Mouse (Mus musculus): ENCODE measurements around the gene Nthl1. TPM values are rescaled to one million over a fixed set of nuclear protein-coding genes. Genes with fewer than 3 reads are reported as not detected.

Nthl1 gene
- polyA plus RNA-seq, 1 experiment = 3.7 TPM

DNA sequence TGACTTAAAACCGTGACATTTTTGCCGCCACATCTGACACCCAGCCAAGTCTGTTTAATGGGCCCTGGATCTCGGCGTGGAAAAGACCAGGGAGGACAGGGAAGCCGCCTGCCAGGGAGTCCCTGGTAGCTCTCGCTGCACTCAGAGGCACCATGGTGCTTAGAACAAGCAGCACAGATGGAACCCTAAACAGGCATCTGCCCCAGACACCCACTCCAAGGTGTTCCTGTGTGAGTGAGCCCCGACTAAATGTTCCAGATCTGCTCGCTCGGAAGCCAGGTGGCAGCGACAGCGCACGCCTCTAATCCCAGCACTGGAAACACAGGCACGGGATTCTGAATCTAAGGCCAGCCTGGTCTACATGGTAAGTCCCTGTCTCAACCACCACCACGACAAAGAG, 2.4 kb upstream of the Nthl1 start:
- no peak overlapping the region for H3K4me3 ChIP-seq (ENCODE audit: control insufficient read depth, low read depth, low read length)
- peaks cover 13% of the 10 kb centered on the region for H3K4me1 ChIP-seq (ENCODE audit: control insufficient read depth, insufficient read depth, low read length)
- no peaks in the 10 kb centered on the region for H3K27me3 ChIP-seq (ENCODE audit: control insufficient read depth, insufficient read depth, low read length)
- no peak overlapping the region for H3K27ac ChIP-seq (ENCODE audit: control insufficient read depth, insufficient read depth, low read depth, low read length)
- TF ChIP-seq POLR2A (IDR thresholded peaks at IDR 0.05; ENCODE audit: control insufficient read depth, low read depth, low read length) (no peak), CTCF (IDR thresholded peaks at IDR 0.05; ENCODE audit: control insufficient read depth, insufficient read depth, insufficient replicate concordance, low read depth, low read length) (no peak)
- H3K36me3 ChIP-seq (ENCODE audit: control insufficient read depth, insufficient read depth, low read length) = no peaks in the 10 kb centered on the region

DNA sequence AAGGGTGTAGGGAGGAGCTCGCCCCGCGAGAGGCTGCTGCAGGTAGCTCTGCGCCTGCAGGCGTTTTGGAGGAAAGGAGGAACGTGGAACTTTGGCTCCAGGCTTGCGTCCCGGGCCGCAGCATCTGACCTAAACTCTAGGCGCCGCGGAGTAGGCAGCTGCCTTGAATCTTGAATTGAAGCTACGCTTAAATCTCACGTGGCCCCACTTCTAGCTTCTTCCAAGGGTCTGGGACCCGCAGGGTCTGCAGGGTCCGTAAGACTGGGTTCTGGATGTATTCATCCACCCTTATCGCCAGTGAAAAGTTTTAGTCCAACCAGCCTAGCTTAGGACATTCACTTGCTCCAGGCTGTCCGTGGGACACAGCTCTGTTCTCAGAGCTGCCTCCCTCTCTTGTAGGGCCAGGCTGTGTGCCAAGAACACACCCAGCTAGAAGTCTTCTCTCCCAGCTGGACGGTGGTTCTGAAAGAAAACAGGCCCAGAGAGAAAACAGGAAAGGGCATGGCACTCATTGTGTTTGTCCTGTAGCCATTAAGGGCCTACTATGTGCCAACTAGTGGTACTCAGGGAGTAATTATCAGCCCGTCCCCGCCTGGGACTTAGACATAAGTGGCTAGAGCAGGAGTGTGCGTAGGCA, 451 bp downstream of the Nthl1 start:
- Histone ChIP-seq H3K4me3 (ENCODE audit: control insufficient read depth, low read depth, low read length) (peak overlapping the region; percentile 86), H3K4me1 (ENCODE audit: control insufficient read depth, insufficient read depth, low read length) (peaks cover 13% of the 10 kb centered on the region), H3K27ac (ENCODE audit: control insufficient read depth, insufficient read depth, low read depth, low read length) (peak overlapping the region; percentile 75), H3K36me3 (ENCODE audit: control insufficient read depth, insufficient read depth, low read length) (no peaks in the 10 kb centered on the region), H3K27me3 (ENCODE audit: control insufficient read depth, insufficient read depth, low read length) (no peaks in the 10 kb centered on the region)
- no peak for TF ChIP-seq CTCF (IDR thresholded peaks at IDR 0.05; ENCODE audit: control insufficient read depth, insufficient read depth, insufficient replicate concordance, low read depth, low read length)
- TF ChIP-seq POLR2A (IDR thresholded peaks at IDR 0.05; ENCODE audit: control insufficient read depth, low read depth, low read length) = no peak; the same call in 1 of the 2 replicates

DNA sequence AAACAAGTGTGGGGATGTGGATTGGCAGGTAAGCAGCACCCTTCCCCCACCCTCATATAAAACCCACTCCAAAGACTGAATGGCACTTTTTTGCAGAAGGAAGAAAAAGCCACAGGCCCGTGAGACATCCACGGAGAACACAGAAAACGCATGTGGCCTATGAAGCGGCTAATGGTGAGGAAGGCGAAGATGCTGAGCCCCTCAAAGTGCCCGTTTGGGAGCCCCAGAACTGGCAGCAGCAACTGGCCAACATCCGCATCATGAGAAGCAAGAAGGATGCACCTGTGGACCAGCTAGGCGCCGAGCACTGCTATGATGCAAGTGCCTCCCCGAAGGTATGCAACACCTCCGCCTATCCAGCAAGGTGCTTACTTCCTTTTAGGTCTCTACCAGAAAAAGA, 1.4 kb downstream of the Nthl1 start:
- Histone ChIP-seq H3K27ac (ENCODE audit: control insufficient read depth, insufficient read depth, low read depth, low read length) (no peak overlapping the region), H3K4me3 (ENCODE audit: control insufficient read depth, low read depth, low read length) (no peak overlapping the region)

DNA sequence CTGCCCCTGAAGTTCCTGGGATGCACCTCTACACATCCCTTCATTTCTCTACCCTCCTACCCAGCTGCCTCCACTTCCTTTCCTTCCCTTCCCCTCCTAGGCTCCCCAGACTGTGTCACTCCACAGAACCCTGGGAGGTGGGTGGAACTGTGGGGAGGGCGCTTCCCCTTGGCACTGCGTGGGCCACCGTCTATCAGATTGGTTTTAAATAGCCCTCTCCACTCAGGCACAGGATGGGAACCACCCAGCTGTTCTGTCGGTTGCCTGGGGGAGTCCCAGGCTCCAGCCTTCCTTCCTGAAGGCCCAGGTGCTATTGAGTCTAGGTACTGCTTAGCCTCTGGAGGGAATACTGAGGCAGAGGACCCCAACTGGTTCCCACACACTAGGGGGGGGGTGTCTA, 2.5 kb downstream of the Nthl1 start:
- TF ChIP-seq CTCF (IDR thresholded peaks at IDR 0.05; ENCODE audit: control insufficient read depth, insufficient read depth, insufficient replicate concordance, low read depth, low read length) (no peak), POLR2A (IDR thresholded peaks at IDR 0.05; ENCODE audit: control insufficient read depth, low read depth, low read length) (no peak)
- peaks cover 20% of the 10 kb centered on the region for H3K4me1 ChIP-seq (ENCODE audit: control insufficient read depth, insufficient read depth, low read length)
- H3K27me3 ChIP-seq (ENCODE audit: control insufficient read depth, insufficient read depth, low read length) = no peaks in the 10 kb centered on the region
- H3K4me3 ChIP-seq (ENCODE audit: control insufficient read depth, low read depth, low read length) = no peak overlapping the region
- H3K36me3 ChIP-seq (ENCODE audit: control insufficient read depth, insufficient read depth, low read length) = no peaks in the 10 kb centered on the region
- H3K27ac ChIP-seq (ENCODE audit: control insufficient read depth, insufficient read depth, low read depth, low read length) = no peak overlapping the region

More for the DNA sequence above, 1.4 kb downstream of the Nthl1 start:
- Histone ChIP-seq H3K4me1 (ENCODE audit: control insufficient read depth, insufficient read depth, low read length) (peaks cover 13% of the 10 kb centered on the region), H3K27me3 (ENCODE audit: control insufficient read depth, insufficient read depth, low read length) (no peaks in the 10 kb centered on the region), H3K36me3 (ENCODE audit: control insufficient read depth, insufficient read depth, low read length) (no peaks in the 10 kb centered on the region)
- TF ChIP-seq POLR2A (IDR thresholded peaks at IDR 0.05; ENCODE audit: control insufficient read depth, low read depth, low read length) = no peak
- no peak for TF ChIP-seq CTCF (IDR thresholded peaks at IDR 0.05; ENCODE audit: control insufficient read depth, insufficient read depth, insufficient replicate concordance, low read depth, low read length)

DNA sequence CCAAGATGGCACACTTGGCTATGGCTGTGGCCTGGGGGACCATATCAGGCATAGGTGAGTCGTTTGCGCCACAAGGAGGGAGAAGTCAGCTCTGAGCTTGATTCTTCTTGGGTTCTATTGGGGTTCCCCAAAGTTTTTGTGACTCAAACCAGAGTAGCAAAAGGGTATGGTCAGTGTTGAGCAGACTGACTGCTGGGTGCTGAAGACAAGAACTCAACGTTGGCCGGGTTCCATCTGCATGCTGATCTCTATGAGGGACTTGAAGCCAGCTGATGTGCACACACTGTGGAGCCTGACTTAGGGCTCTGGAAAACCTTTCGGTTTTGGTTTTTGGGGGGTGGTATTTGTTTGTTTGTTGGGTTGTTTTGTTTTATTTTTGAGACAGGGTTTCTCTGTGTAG, 3.2 kb downstream of the Nthl1 start:
- Histone ChIP-seq H3K4me3 (ENCODE audit: control insufficient read depth, low read depth, low read length) (no peak overlapping the region), H3K4me1 (ENCODE audit: control insufficient read depth, insufficient read depth, low read length) (peaks cover 20% of the 10 kb centered on the region), H3K27me3 (ENCODE audit: control insufficient read depth, insufficient read depth, low read length) (no peaks in the 10 kb centered on the region), H3K27ac (ENCODE audit: control insufficient read depth, insufficient read depth, low read depth, low read length) (no peak overlapping the region), H3K36me3 (ENCODE audit: control insufficient read depth, insufficient read depth, low read length) (no peaks in the 10 kb centered on the region)
- TF ChIP-seq CTCF (IDR thresholded peaks at IDR 0.05; ENCODE audit: control insufficient read depth, insufficient read depth, insufficient replicate concordance, low read depth, low read length) = no peak
- TF ChIP-seq POLR2A (IDR thresholded peaks at IDR 0.05; ENCODE audit: control insufficient read depth, low read depth, low read length) = no peak

DNA sequence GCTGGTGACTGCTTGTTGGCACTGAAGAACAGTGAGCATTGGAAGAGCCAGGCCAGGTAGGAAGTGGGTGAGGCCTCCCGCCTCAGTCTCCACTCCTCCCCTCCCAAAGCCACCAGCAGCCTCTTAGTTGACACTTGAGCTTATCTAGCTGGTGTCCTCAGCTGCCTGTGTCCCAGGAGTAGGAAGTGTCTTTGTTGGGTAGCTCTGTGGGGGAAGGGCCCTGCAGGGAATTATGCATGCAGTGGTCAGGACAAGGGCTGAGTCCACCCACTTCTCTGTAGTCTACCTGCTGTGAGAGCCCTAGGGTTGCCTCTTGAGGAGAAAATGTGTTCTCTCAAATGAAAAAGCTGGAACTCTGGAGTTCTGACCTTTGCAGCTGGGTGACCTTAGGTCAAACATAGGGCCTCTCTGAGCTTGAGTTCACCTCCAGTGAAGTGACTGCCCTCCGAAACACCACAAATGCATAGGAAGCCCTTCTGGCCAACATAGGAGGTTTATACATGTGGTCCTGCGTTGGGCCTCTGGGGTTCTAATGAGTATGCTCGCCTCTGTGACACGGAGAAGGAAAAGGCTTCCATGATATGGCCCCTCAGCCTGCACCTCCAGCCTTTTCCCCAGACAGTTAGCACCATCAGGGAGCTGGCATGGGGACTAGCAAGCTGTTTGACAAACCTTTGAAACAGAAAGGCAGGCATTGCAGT, 4.5 kb downstream of the Nthl1 start:
- Histone ChIP-seq H3K27ac (ENCODE audit: control insufficient read depth, insufficient read depth, low read depth, low read length) (no peak overlapping the region), H3K4me1 (ENCODE audit: control insufficient read depth, insufficient read depth, low read length) (peaks cover 20% of the 10 kb centered on the region), H3K36me3 (ENCODE audit: control insufficient read depth, insufficient read depth, low read length) (no peaks in the 10 kb centered on the region), H3K4me3 (ENCODE audit: control insufficient read depth, low read depth, low read length) (no peak overlapping the region), H3K27me3 (ENCODE audit: control insufficient read depth, insufficient read depth, low read length) (no peaks in the 10 kb centered on the region)
- no peak for TF ChIP-seq CTCF (IDR thresholded peaks at IDR 0.05; ENCODE audit: control insufficient read depth, insufficient read depth, insufficient replicate concordance, low read depth, low read length)
- TF ChIP-seq POLR2A (IDR thresholded peaks at IDR 0.05; ENCODE audit: control insufficient read depth, low read depth, low read length) = no peak

DNA sequence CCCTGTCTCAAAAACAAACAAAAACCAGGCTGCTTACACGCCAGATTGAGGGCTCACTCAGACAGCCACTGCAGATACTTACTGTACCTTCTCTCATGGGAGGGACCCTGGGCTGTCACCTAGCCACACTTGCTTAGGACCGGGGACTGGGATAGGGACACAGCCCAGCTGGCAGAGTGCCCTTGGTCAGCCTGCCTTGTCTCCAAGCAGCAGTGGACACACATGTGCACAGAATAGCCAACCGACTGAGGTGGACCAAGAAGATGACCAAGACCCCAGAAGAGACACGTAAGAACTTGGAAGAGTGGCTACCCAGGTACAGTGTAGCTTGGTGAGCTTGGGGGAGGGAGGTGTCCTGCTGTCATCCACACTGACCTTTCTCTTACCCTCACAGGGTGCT, 5.7 kb downstream of the Nthl1 start:
- Histone ChIP-seq H3K4me3 (ENCODE audit: control insufficient read depth, low read depth, low read length) (no peak overlapping the region), H3K27ac (ENCODE audit: control insufficient read depth, insufficient read depth, low read depth, low read length) (peak overlapping the region; percentile 7; the same call in 1 of the 2 replicates), H3K4me1 (ENCODE audit: control insufficient read depth, insufficient read depth, low read length) (peaks cover 9% of the 10 kb centered on the region), H3K36me3 (ENCODE audit: control insufficient read depth, insufficient read depth, low read length) (no peaks in the 10 kb centered on the region), H3K27me3 (ENCODE audit: control insufficient read depth, insufficient read depth, low read length) (no peaks in the 10 kb centered on the region)
- no peak for TF ChIP-seq CTCF (IDR thresholded peaks at IDR 0.05; ENCODE audit: control insufficient read depth, insufficient read depth, insufficient replicate concordance, low read depth, low read length)
- TF ChIP-seq POLR2A (IDR thresholded peaks at IDR 0.05; ENCODE audit: control insufficient read depth, low read depth, low read length) = no peak
